ENCODE assay signal across 26 mouse cellular contexts in the genomic region with DNA sequence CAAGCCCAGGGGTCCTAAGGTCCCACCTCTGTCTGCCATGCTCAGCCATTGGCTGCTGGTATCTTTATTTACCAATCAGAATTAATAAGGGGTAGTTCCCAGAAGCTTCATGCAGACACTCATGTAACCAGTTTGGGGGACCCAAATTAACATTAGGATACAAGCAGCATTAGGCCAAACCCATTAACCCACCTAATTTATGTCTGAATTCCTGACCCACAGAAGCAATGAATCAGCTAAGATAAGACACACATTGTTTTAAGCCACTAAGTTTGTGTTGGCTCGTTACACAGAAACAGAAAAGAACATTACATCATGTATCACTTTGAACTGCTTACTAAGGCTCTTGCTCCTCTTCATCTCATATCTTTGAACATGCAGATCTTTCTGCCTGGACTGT.
DNase-seq lines count a peak whose midpoint lies in the region; ATAC-seq and TF ChIP-seq lines count a peak whose summit lies in the region.
"Had no signal": no experiment of that assay in that cellular context is flagged by ENCODE, and none has a peak within 500 bp of the region (broad histone marks: within the 10 kb centered on the region; RNA-seq: fewer than 3 reads in every experiment).

No protein-coding gene starts in this region.

- H3K36me3 ChIP-seq in kidney, adult 2 months (ENCODE audit: control insufficient read depth, insufficient read depth, low read length) = no peaks in the 10 kb centered on the region
- no peaks in the 10 kb centered on the region for H3K36me3 ChIP-seq in kidney, embryonic 15.5 days
- H3K36me3 ChIP-seq: forebrain, embryonic 10.5 days; G1E had no signal

- no peak overlapping the region for H3K4me2 ChIP-seq in kidney, embryonic 15.5 days
- H3K4me2 ChIP-seq: forebrain, embryonic 13.5 days; heart, embryonic 11.5 days; hindbrain, embryonic 14.5 days had no signal

- no peak for TF ChIP-seq POLR2A in kidney, adult 2 months (IDR thresholded peaks at IDR 0.05; ENCODE audit: low read depth, low read length)

- 34% methylated on average over 1 of the region's 1 CpGs for WGBS in kidney, adult 2 months
- WGBS in kidney, embryonic 15.5 days = 10% methylated on average over 1 of the region's 1 CpGs

- H3K9ac ChIP-seq in kidney, embryonic 15.5 days = no peak overlapping the region
- H3K9ac ChIP-seq: forebrain, embryonic 13.5 days; hindbrain, embryonic 14.5 days had no signal

- no peak overlapping the region for H3K27ac ChIP-seq in kidney, adult 2 months (ENCODE audit: insufficient read depth, low read depth, low read length)
- H3K27ac ChIP-seq in kidney, embryonic 15.5 days = no peak overlapping the region
- H3K27ac ChIP-seq: forebrain, embryonic 10.5 days; forebrain, embryonic 13.5 days; hindbrain, embryonic 14.5 days; hindbrain, postnatal 0 days had no signal

- DNase-seq in kidney, adult 2 months = peak; percentile 33
- DNase-seq in kidney, adult 11 months = no peak
- no peak for DNase-seq in kidney, postnatal 10 days
- DNase-seq in gonadal fat pad, adult 2 months (ENCODE audit: low read depth) = peak; percentile 1
- DNase-seq in kidney, postnatal 14 days = peak; percentile 30
- no peak for DNase-seq in layer of hippocampus, postnatal 36 days
- DNase-seq: adrenal gland, postnatal 10 days; adrenal gland, postnatal 36 days; B cell, adult 2 months; cerebellum, adult 18-20 months; cerebellum, adult 9-10 months; cerebellum, postnatal 14 days; gastrocnemius, postnatal 10 days; gastrocnemius, postnatal 36 days; heart, adult 11 months; heart, postnatal 14 days; heart, postnatal 4 days had no signal

- no peak for TF ChIP-seq CTCF in kidney, adult 2 months (conservative IDR thresholded peaks at IDR 0.05; ENCODE audit: insufficient read depth, insufficient read length, low read depth, low read length)

- no peaks in the 10 kb centered on the region for H3K4me1 ChIP-seq in kidney, adult 2 months (ENCODE audit: control insufficient read depth, insufficient read depth, low read length)
- H3K4me1 ChIP-seq in kidney, embryonic 15.5 days = no peaks in the 10 kb centered on the region
- H3K4me1 ChIP-seq: forebrain, embryonic 10.5 days; forebrain, embryonic 13.5 days had no signal

- peak; percentile 71 for ATAC-seq in kidney, embryonic 15.5 days (replicated peaks; ENCODE audit: low FRiP score)
- ATAC-seq: forebrain, embryonic 13.5 days; forebrain, embryonic 16.5 days; hindbrain, postnatal 0 days had no signal

- H3K9me3 ChIP-seq in kidney, embryonic 15.5 days (replicated peaks) = no peaks in the 10 kb centered on the region
- H3K9me3 ChIP-seq: forebrain, embryonic 10.5 days; forebrain, embryonic 13.5 days had no signal

- H3K4me3 ChIP-seq in kidney, adult 2 months (ENCODE audit: insufficient read depth, low read depth, low read length) = no peak overlapping the region
- no peak overlapping the region for H3K4me3 ChIP-seq in kidney, embryonic 15.5 days (replicated peaks)
- H3K4me3 ChIP-seq: forebrain, embryonic 10.5 days; forebrain, embryonic 13.5 days had no signal

- no peaks in the 10 kb centered on the region for H3K27me3 ChIP-seq in kidney, adult 2 months (replicated peaks; ENCODE audit: control insufficient read depth, insufficient read depth, low read length)
- no peaks in the 10 kb centered on the region for H3K27me3 ChIP-seq in kidney, embryonic 15.5 days
- H3K27me3 ChIP-seq: CH12.LX; forebrain, embryonic 13.5 days had no signal

Comparison
In these comparisons a context has a peak if more than half of its experiments do, and no peak if none do; other contexts are left out.
1. DNase-seq: peak in kidney, adult 2 months (single experiment), gonadal fat pad, adult 2 months (single experiment) and kidney, postnatal 14 days (single experiment); none in kidney, adult 11 months (single experiment), kidney, postnatal 10 days (single experiment) and layer of hippocampus, postnatal 36 days (0 of 2).